Mouse (Mus musculus): Measurements from ENCODE around the gene Sgcg. TPM values are rescaled to one million over a fixed set of nuclear protein-coding genes. Genes with fewer than 3 reads are reported as not detected.

The Sgcg gene
- not detected for polyA plus RNA-seq (2014; fragmentation: Illumina TruSeq; extraction: RNeasy Lipid Tissue Mini Kit (QIAGEN cat#74804); ENCODE audit: low read depth, low replicate concordance)

DNA sequence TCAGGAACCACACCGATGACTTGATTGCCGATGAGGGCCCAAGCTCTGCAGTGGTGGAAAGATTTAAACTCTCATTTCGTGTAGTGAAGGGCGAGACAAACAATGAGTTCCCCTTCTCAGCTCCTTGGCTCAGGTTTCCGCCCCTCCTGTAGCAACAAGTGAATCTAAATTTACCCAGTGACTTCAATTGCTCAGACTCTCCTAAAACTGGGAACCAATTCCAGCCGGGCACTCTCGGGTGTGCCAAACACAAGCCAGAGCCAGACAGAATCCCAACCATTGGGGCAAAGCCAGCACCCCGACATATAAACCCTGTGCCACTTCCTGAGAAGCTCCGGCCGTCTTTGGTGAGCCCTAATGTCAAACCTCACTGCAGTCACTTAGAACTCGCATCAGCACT, at the start of gene Sgcg:
Sgcg (minus strand) TSS at position 139 of the 400 bp plus-strand sequence.

Other genes with a start within 250 kb of the Sgcg start
- 8.0 TPM for gene Tnfrsf19, start 212.0 kb downstream of the Sgcg start, polyA plus RNA-seq (2014; fragmentation: Illumina TruSeq; extraction: RNeasy Lipid Tissue Mini Kit (QIAGEN cat#74804); ENCODE audit: low read depth, low replicate concordance)
- gene Sacs, start 120.0 kb downstream of the Sgcg start, polyA plus RNA-seq (2014; fragmentation: Illumina TruSeq; extraction: RNeasy Lipid Tissue Mini Kit (QIAGEN cat#74804); ENCODE audit: low read depth, low replicate concordance): 0.62 TPM
- gene Arl11, start 51.3 kb upstream of the Sgcg start, polyA plus RNA-seq (2014; fragmentation: Illumina TruSeq; extraction: RNeasy Lipid Tissue Mini Kit (QIAGEN cat#74804); ENCODE audit: low read depth, low replicate concordance): 2.6 TPM
- gene Ebpl, start 101.9 kb upstream of the Sgcg start, polyA plus RNA-seq (2014; fragmentation: Illumina TruSeq; extraction: RNeasy Lipid Tissue Mini Kit (QIAGEN cat#74804); ENCODE audit: low read depth, low replicate concordance): 3.1 TPM
- 19.2 TPM for gene Kpna3, start 181.4 kb upstream of the Sgcg start, polyA plus RNA-seq (2014; fragmentation: Illumina TruSeq; extraction: RNeasy Lipid Tissue Mini Kit (QIAGEN cat#74804); ENCODE audit: low read depth, low replicate concordance)